Mouse (Mus musculus) inflammation-experienced regulatory T-cells (primary cell): ENCODE data around the gene Th. TPM values are rescaled to one million over a fixed set of nuclear protein-coding genes. Genes with fewer than 3 reads are reported as not detected.

Experiments
- polyA plus RNA-seq, 2 experiments: library from polyadenylated mRNA; unstranded; fragments of 100-300 nt; shearing (Covaris generic); gene quantifications; one replicate each; pipeline ENCODE4 v1.2.1; 2017

Gene Th
- polyA plus RNA-seq, result not detected

GRCm38 (mm10) chr7:142931028-142931427 is at the start of gene Th:
Gene Th (minus strand): TSS chr7:142931128.

DNA sequence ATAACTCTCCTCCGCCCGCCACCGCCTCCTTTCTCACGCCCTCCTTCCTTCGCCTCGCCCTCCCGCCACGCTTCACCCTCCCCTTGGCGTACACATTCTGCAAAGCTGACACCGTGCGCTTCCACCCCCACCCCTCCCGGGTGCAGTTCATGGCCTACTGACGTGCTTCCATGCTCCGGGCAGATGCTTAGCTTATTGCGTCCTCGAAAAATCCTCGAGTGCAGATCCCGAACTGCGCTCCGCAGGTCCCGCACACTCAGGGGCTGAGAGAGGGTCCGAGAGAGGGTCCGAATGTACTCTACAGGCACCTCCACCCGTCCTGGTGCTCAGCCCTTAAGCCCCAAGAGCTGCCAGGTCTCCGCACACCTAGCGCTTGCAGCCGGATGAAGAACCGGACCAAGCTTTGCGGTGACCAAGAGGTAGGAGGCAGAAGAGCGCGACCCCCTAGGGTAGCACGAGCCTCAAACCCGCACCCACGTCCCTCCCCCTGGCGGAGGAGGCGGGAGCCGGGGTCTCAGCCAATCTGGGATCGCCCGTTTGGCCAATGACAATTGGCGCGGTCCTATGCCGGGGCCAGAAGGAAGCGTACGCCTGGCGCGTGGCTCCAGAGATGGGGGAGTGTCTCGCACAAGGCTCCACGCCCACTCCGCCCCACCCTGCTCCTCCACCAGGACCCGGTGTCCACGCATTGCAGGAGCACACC is 38.0 kb upstream of the Th start, which contains the start of gene Ascl2:
Gene Ascl2 (minus strand): TSS at position 456 of the 703 bp plus-strand sequence.

Other genes starting within 250 kb of the Th start
- 1 to 10 TPM in 1 of 2 experiments, not detected in 1; 1.4 TPM for gene Ins2, start 187.7 kb downstream of the Th start, polyA plus RNA-seq
- gene Ascl2, start 38.1 kb upstream of the Th start, polyA plus RNA-seq, result 1 to 10 TPM in 1 of 2 experiments, not detected in 1; 1.7 TPM
- gene Tspan32, start 73.9 kb upstream of the Th start, polyA plus RNA-seq, result 100 to 1,000 TPM; 427 to 525 TPM
- gene Cd81, start 121.6 kb upstream of the Th start, polyA plus RNA-seq, result 100 to 1,000 TPM in 1 of 2 experiments, 10 to 100 TPM in 1; 99.7 to 237 TPM
- 10 to 100 TPM; 40.6 to 41.4 TPM for gene Tssc4, start 138.1 kb upstream of the Th start, polyA plus RNA-seq
- under 1 TPM; 0.34 to 0.72 TPM for gene Trpm5, start 163.5 kb upstream of the Th start, polyA plus RNA-seq
- not detected for gene Kcnq1, start 175.2 kb upstream of the Th start, polyA plus RNA-seq